Mouse (Mus musculus) MEL (cell line): Measurements from ENCODE around the gene Arhgap24.

Experiments used
- CTCF ChIP-seq, 3 experiments: IDR thresholded peaks in 2 of 3; conservative IDR thresholded peaks in 1 of 3; 2 replicates each; pipeline ENCODE4 v1.5.1; 2011 to 2012; ENCODE audit warnings: low read length in 3 of 3, low read depth in 2 of 3, mild to moderate bottlenecking in 2 of 3, improper control_type of control experiment in 1 of 3, inconsistent platforms in 1 of 3, mixed read lengths in 1 of 3, moderate library complexity in 1 of 3; ENCODE audit not compliant: control insufficient read depth in 1 of 3, insufficient read depth in 1 of 3, poor library complexity in 1 of 3, severe bottlenecking in 1 of 3
- E2F4 ChIP-seq: IDR thresholded peaks from 2 replicates; pipeline ENCODE4 v1.6.1; 2011; ENCODE audit warnings: low read depth, low read length, improper control_type of control experiment, borderline replicate concordance
- KAT2A ChIP-seq: conservative IDR thresholded peaks from 2 replicates; pipeline ENCODE4 v1.6.1; 2012; ENCODE audit warnings: low read depth, low read length, improper control_type of control experiment, inconsistent platforms
- MAZ ChIP-seq: IDR thresholded peaks from 2 replicates; pipeline ENCODE4 v1.6.1; 2012; ENCODE audit warnings: low read depth, mild to moderate bottlenecking, inconsistent platforms, low read length, improper control_type of control experiment
- MEF2A ChIP-seq: IDR thresholded peaks from 2 replicates; pipeline ENCODE4 v1.6.1; 2014; ENCODE audit warnings: low read depth, mild to moderate bottlenecking, inconsistent platforms, low read length, improper control_type of control experiment; ENCODE audit not compliant: poor library complexity, insufficient replicate concordance, severe bottlenecking; ENCODE audit errors: extremely low read depth
- POLR2A ChIP-seq, 2 experiments: IDR thresholded peaks; 2 replicates each; pipeline ENCODE4 v1.6.1; 2011 to 2012; ENCODE audit warnings: low read length in 2 of 2, mild to moderate bottlenecking in 2 of 2, control low read depth in 1 of 2, improper control_type of control experiment in 1 of 2, low read depth in 1 of 2, moderate library complexity in 1 of 2; ENCODE audit not compliant: control insufficient read depth in 1 of 2, insufficient read depth in 1 of 2, poor library complexity in 1 of 2
- POLR2AphosphoS2 ChIP-seq: IDR thresholded peaks from 2 replicates; pipeline ENCODE4 v1.6.1; 2011; ENCODE audit warnings: low read length, improper control_type of control experiment
- TBP ChIP-seq: IDR thresholded peaks from 2 replicates; pipeline ENCODE4 v1.8.0; 2011; ENCODE audit warnings: low read depth, low read length, improper control_type of control experiment

DNA sequence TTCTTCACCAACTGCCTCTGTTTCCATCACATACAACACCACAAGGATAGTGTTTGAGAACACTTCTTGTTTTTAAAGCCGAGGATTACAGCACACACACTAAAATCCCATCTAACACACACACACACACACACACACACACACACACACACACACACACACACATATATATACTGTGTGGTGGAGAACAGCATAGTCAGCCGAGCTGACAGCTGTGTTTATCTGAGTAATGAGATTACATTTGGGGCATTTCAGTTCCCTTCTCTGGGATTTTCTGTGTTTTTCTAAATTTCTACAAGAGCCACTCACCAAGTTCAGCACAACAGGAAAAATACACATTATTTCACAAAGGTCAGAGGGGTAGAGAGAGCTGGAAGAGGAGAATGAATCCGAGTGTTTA, 96.5 kb downstream of the Arhgap24 start:
- TF ChIP-seq MEF2A (no peak), E2F4 (no peak), CTCF (IDR thresholded peaks at IDR 0.05 in 2 of 3, conservative IDR thresholded peaks at IDR 0.05 in 1 of 3; ENCODE audit: control insufficient read depth in 1 of 3, insufficient read depth in 1 of 3, low read depth in 2 of 3, low read length in 3 of 3, poor library complexity in 1 of 3, severe bottlenecking in 1 of 3) (no peak), KAT2A (no peak), MAZ (no peak), POLR2A (IDR thresholded peaks at IDR 0.05; ENCODE audit: control insufficient read depth in 1 of 2, insufficient read depth in 1 of 2, low read depth in 1 of 2, low read length in 2 of 2, poor library complexity in 1 of 2) (no peak), TBP (no peak), POLR2AphosphoS2 (no peak)
